Mouse (Mus musculus): ENCODE results near the gene Scp2. TPM values are rescaled to one million over a fixed set of nuclear protein-coding genes. Genes with fewer than 3 reads are reported as not detected.
A peak's percentile ranks its signal among the peaks of the same experiment; 100 is the strongest.

Scp2 gene
- total RNA-seq, 2 experiments from 2014 or later, result 140 to 152 TPM

DNA sequence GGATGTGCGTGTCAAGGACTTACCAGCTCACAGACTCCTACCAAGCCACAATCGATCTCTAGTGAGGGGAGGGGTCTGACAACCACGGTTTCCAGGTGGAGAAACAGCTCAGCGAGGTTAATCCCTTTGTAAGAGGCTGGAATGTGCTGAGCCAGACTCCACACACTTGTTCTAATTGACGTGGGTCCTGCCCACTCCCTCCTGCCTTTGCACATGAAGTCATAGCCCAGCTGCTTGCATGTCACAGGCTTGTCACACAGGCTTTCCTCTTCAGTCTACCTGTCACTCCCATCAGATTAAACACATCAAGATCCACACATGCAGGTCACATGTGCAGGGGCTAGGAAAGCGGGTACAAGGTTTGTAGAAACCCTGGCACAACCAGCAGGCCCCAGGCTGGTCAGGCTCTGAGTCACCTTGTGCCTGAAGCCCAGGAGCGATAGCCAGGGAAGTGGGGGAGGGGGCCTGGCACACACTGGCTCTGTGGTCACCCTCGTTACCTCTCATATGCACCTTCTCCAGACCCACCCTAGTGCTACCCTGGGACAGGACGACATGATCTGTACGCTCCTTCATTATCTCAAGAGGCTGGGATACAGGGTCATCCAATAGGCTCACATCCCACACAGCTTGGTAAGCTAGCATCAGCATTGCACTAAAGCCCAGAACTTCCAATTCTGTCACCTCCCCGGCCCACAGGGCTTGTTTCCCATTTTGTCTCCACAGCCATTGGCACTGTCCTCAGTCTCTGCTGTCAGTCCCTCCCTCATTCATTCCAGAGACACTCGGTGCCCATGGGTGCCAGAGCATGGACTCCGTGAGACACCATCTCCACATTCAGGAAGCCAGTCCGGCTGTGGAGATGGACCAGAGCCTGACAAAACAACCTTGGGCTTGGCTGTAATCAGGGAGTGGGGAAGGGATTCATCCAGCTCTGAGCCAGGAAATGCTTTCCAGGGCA lies 125.6 kb downstream of the Scp2 start:
- Histone ChIP-seq H3K4me3 (no peak overlapping the region), H3K27ac (peak overlapping the region; percentile 31)
- no peak for TF ChIP-seq CTCF (IDR thresholded peaks at IDR 0.05)
- DNase-seq, result no peak
- intact Hi-C loops (cut with DNase I), result no loop called here

DNA sequence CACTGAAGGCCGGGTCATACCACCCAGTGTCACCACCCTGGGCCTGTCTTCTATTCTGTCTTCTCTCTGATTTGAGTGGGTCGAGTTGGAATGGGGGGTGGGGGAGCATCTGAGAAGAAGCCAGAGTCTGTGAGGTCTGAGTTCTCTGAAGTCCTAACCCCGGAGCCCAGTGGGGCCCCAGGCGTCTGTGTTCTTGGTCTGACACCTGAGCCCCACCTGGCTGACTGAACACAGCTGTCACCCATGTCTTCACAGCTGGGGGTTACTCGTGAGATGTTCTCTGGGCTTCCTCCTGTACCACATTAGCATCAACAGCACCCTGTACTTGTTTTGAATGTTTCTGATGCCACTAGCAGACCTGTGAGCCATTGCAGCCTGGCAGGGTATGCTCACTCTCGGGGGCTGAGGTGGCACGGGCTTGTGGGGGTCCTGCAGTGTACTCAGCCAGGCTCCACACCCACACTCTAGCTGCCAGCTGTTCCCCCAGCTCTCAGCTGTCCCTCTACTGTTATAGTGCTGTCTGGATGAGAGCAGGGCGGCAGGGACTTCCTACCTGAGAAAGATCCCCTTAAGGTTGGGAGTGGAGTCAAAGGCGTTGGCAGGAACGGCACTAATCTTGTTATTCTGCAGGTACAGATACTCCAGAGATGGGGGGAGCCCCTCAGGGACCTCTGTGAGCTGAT lies 126.4 kb downstream of the Scp2 start:
- DNase-seq, result no peak

DNA sequence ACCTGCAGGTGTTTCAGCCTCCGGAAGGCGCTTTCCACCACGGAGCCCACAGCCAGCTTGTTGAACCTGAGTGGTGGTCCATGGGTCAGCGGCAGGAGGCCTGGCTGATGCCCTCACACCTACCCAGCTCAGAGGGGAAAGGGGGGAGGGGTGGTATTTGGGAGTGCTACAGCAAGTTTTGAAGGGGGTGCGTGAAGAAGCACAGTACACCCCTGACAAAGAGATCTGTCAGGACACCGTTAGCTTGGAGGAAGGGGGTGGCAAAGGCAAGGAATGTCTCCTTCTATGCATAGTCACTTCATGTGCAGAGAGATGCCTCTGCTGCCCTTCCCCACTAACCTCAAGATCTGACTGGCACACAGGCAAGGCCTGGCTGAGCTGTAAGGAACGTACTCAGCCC lies 127.0 kb downstream of the Scp2 start:
- Histone ChIP-seq H3K4me3 (no peak overlapping the region), H3K27ac (no peak overlapping the region)
- no peak for TF ChIP-seq CTCF (IDR thresholded peaks at IDR 0.05)
- DNase-seq, result no peak
- intact Hi-C loops (cut with DNase I), result no loop called here

More for the DNA sequence above, 126.4 kb downstream of the Scp2 start:
- no peak overlapping the region for H3K4me3 ChIP-seq
- intact Hi-C loops (cut with DNase I), result no loop called here
- no peak overlapping the region for H3K27ac ChIP-seq
- TF ChIP-seq CTCF (IDR thresholded peaks at IDR 0.05), result no peak

DNA sequence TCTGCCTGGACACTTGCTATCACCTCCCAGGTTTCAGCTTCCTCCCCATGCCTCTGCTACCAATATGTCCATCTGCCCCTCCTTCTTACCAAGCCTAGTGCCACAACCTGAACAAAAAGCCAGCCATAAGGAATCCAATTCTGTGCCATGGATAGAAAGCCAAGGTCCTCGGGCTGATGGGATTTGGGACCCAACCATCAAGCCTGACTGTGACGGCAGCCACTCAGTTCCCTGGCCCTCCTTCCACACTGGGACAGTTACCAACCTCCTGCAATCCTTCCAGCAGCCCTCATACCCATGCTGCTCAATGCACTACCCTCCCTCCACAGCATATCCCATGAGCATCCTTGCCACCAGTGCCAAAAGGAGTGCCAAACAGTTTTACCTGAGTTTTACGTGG lies 128.5 kb downstream of the Scp2 start:
- no peak overlapping the region for H3K4me3 ChIP-seq
- TF ChIP-seq CTCF (IDR thresholded peaks at IDR 0.05), result no peak
- peak; percentile 59 for DNase-seq
- intact Hi-C loops (cut with DNase I), result no loop called here
- H3K27ac ChIP-seq, result peak overlapping the region; percentile 63; the same call in 1 of the 2 replicates

DNA sequence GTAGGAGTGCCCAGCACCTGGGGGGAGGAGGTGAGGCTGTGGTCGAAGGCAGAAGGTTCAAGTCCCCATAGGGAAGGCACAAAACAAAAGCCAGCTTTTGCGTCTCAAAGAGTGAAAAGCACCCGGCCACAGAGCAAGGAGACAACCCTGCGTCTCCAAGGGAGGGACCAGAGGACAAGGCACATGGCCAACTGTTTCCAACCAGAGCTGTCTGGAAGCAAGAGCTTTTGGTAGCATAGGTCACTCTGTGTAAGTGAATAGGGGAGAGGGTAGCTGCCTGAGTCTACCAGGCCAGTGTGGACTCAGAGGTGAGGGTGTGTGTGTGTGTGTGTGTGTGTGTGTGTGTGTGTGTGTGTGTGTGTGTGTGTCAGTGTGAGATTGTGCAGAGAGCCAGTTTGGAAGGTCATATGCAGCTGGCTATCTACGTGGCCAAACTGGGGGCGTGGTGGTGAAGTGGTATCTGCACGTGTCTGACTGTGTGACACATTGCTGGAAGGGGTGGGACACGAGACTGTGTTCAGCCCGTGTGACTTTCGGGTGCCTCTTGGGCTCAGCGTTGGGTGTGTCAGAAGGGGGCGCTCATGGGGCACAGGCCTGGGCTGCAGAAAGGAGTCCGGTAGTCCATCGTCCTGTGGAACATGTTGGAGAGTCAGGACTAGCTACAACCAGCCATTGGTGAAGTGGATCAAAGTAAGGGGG lies 129.6 kb downstream of the Scp2 start:
- peak overlapping the region; percentile 66 for H3K27ac ChIP-seq
- TF ChIP-seq CTCF (IDR thresholded peaks at IDR 0.05), result peak; percentile 48
- intact Hi-C loops (cut with DNase I), result no loop called here

DNA sequence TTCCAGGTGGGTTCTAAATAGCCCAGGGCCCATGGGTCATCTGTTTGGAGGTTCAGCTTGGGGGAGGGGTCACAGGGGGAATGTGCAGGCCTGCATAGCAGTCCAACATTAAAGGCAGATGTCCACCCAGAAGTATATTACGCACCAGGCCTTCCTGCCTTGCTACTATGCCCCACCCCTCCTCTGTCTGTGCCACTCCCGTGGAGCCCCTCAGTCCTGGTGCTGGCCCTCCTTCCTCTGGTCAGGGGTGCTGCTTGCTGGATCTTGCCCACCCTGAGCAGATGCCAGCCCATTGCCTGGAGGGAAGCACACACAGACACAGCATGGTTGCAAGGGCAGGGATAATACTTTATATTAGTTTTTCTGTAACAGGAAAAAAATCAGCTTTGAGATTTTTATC lies 130.3 kb downstream of the Scp2 start:
- Histone ChIP-seq H3K4me3 (no peak overlapping the region), H3K27ac (peak overlapping the region; percentile 66)
- TF ChIP-seq CTCF (IDR thresholded peaks at IDR 0.05), result no peak
- intact Hi-C loops (cut with DNase I), result no loop called here
- DNase-seq, result no peak

More for the DNA sequence above, 129.6 kb downstream of the Scp2 start:
- peak; percentile 82 for DNase-seq
- H3K4me3 ChIP-seq, result no peak overlapping the region

DNA sequence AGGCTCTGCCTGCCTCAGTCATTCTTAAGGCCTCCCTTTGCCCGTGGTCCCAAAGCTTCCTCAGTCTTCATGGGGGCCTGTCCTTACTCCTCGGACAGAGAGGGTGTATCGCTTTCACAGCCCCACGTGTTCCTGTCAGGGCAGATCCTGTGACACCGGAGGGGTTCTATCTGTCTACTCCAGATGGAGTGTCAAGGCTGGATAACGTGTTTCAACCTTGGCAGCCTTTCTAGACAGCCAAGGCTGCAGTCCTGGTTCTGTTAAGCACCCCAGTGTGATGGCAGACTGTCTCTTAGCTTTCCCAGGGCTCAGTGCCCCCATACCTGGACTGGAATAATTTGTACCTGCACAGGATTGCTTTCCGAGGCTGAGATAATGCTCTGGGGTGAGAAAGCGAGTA lies 136.3 kb downstream of the Scp2 start:
- intact Hi-C loops (cut with DNase I), result no loop called here
- H3K27ac ChIP-seq, result no peak overlapping the region
- TF ChIP-seq CTCF (IDR thresholded peaks at IDR 0.05), result no peak
- H3K4me3 ChIP-seq, result no peak overlapping the region
- no peak for DNase-seq

DNA sequence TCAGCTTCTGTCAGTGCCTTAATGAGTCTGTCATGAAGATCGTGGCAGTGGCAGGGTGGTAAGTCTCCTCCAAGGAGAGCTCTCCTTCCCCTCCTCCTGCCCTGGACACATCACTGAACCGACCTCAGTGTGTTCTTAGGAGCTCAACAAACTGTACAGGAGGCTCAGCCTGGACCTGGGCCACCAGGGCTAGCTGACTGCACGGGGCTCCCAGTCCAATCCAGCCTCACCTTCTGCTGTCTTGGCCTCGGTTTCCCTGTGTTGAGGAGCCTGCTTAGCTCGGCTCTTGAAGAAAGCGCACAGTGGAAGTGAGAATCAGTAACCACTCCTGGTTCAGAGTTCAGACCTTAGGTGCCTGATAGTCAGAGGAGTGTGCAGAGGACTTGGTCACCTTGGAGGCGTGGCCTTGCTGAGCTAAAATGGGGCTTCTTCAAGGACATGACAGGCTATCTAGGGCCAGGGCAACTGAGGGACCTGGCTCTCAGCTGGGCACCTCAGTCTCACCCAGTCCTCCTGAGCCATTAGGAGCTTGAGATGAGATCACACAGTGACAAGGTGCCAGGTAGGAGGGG lies 137.2 kb downstream of the Scp2 start:
- Histone ChIP-seq H3K27ac (no peak overlapping the region), H3K4me3 (no peak overlapping the region)
- intact Hi-C loops (cut with DNase I), result no loop called here
- no peak for DNase-seq
- TF ChIP-seq CTCF (IDR thresholded peaks at IDR 0.05), result no peak

DNA sequence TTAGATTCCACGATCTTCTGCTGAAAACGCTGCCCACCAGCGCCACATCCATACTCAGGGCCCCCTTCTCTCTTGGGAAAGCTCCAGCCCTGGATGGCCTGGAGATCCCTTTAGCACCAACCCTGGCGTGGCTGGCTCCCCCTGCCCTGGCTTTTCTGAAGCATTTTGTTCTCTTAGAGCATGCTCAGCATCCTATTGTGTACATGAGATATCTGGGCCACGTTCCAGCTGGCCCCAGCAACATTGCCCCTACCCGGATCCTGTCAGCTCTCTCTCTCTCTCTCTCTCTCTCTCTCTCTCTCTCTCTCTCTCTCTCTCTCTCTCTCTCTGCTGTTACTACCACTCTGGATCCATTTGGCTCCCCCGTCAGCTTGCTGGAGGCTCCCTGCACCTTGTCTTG lies 139.5 kb downstream of the Scp2 start:
- H3K4me3 ChIP-seq, result no peak overlapping the region
- no peak overlapping the region for H3K27ac ChIP-seq
- no peak for TF ChIP-seq CTCF (IDR thresholded peaks at IDR 0.05)
- intact Hi-C loops (cut with DNase I), result no loop called here
- DNase-seq, result no peak

DNA sequence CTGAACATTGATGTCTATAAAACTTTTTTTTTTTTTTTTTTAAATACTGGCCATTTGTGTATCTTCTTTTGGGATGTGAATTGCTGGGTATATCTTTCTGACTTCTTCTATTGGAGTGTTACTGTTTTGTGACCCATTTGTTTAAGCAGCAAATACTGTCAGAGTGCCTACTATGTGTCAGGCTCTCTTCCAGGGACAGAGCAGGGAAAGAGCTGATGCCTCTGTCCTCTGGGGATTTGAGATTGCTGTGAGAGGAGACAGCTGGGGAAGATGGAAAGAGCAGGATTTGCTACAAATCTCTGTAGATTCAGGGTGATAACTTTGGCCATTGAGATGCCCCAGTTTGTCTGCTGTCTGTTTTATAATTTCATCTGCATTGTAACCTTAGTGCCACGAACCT lies 145.4 kb downstream of the Scp2 start:
- intact Hi-C loops (cut with DNase I), result no loop called here
- TF ChIP-seq CTCF (IDR thresholded peaks at IDR 0.05), result no peak
- no peak for DNase-seq
- no peak overlapping the region for H3K4me3 ChIP-seq
- H3K27ac ChIP-seq, result peak overlapping the region; percentile 43

DNA sequence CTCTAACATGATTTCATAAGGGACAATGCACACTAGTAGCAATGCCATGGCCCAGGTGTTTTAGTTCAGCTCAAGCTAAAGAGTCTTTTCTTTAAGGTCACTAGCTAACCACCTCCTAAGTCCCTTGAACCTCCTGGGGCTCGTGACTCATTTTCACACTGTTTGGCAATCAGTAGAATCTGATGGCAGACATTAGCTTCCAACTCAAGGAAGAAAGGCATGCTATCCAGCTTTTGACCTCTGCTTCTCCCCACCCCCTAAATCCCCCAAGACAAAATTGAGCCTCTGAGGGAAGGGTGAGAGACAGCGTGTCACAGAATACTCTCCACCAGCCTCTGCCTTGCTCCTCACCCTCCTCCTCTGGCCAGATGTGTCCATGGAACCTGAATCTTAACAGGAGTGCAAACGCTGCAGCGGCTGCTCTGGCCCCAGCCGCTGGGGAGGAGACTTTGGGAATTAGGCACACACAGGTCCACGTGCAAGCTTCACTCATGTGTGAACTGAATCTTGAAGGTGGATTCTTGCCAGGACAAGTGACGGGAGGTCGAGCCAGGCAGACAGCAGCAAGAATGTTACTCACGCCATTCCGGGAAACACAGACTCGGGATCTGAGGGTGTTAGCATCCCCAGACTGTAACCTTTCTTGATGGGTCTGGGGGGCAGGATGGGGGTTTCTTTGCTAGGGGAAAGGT lies 146.0 kb downstream of the Scp2 start:
- intact Hi-C loops (cut with DNase I), result no loop called here
- H3K27ac ChIP-seq, result peak overlapping the region; percentile 43
- peak; percentile 72 for DNase-seq
- no peak overlapping the region for H3K4me3 ChIP-seq
- TF ChIP-seq CTCF (IDR thresholded peaks at IDR 0.05), result no peak

DNA sequence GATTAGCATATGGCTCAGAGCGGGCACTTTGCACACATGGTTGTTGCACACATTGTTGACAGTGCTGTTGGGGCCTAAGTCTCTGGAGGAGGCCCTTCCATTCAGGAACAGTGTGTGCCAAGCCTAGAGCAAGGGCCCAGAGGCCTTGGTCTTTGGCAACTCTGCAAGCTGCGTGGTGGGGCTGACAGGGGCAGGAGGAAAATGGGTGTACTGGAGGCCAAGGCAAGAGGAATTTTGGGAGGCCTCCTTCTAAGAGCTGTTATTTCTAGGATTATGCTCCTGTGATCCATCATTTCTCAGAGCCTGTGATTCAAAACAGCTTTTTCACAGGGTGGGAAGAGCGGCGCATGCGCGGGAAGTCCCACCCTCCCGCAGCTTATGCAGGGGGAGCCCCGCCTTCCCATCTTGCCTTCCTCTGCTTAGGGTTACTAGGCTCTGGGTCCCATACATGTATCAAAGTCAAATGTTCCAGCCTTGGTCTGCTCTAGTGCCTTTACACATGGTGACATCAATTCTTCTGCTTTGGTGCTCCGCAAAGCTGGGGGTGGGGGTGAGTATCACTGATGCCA lies 148.3 kb downstream of the Scp2 start:
- no peak for DNase-seq
- no peak for TF ChIP-seq CTCF (IDR thresholded peaks at IDR 0.05)
- Histone ChIP-seq H3K4me3 (no peak overlapping the region), H3K27ac (no peak overlapping the region)
- intact Hi-C loops (cut with DNase I), result no loop called here

All from gastrocnemius, adult 2 months (tissue).